Comparison of ENCODE assay signal across 8 mouse cellular contexts in genomic region chr14:74640819-74641381, GRCm38 (mm10). TPM values are rescaled to one million over a fixed set of nuclear protein-coding genes. Genes with fewer than 3 reads are reported as not detected.
DNase-seq lines count a peak whose midpoint lies in the region; ATAC-seq and TF ChIP-seq lines count a peak whose summit lies in the region.

Htr2a (plus strand) TSS chr14:74640840.

- no peaks in the 10 kb centered on the region for H3K36me3 ChIP-seq in spleen, adult 2 months (ENCODE audit: control insufficient read depth, insufficient read depth, low read length)
- no peaks in the 10 kb centered on the region for H3K36me3 ChIP-seq in heart, postnatal 0 days (replicated peaks; ENCODE audit: control insufficient read depth, insufficient read depth, low read length)
- no peaks in the 10 kb centered on the region for H3K36me3 ChIP-seq in limb, embryonic 15.5 days
- H3K36me3 ChIP-seq in neural tube, embryonic 14.5 days (ENCODE audit: control insufficient read depth, insufficient read depth, low read length): no peaks in the 10 kb centered on the region
- H3K36me3 ChIP-seq in thymus, adult 2 months (ENCODE audit: control insufficient read depth, insufficient read depth, low read length): no peaks in the 10 kb centered on the region

- peak within 1 kb of the TSS; percentile 25 for H3K4me3 ChIP-seq in spleen, adult 2 months (ENCODE audit: extremely low read depth, insufficient read depth, insufficient read length)
- peak within 1 kb of the TSS; percentile 51 for H3K4me3 ChIP-seq in heart, postnatal 0 days (ENCODE audit: low read depth, low read length)
- peak within 1 kb of the TSS; percentile 40 for H3K4me3 ChIP-seq in limb, embryonic 15.5 days
- H3K4me3 ChIP-seq in neural tube, embryonic 14.5 days (ENCODE audit: low read depth, low read length): peak within 1 kb of the TSS; percentile 39
- H3K4me3 ChIP-seq in thymus, adult 2 months (ENCODE audit: control insufficient read depth, insufficient read depth, low read length): no peak within 1 kb of the TSS

- H3K9me3 ChIP-seq in heart, postnatal 0 days (replicated peaks; ENCODE audit: control insufficient read depth, low read length): no peaks in the 10 kb centered on the region
- no peaks in the 10 kb centered on the region for H3K9me3 ChIP-seq in limb, embryonic 15.5 days
- H3K9me3 ChIP-seq in neural tube, embryonic 14.5 days (ENCODE audit: control insufficient read depth, low read length): no peaks in the 10 kb centered on the region

- no peaks in the 10 kb centered on the region; the same call in 1 of the 2 replicates for H3K4me1 ChIP-seq in spleen, adult 2 months (ENCODE audit: control insufficient read depth, insufficient read depth, insufficient read length)
- peaks cover 8% of the 10 kb centered on the region for H3K4me1 ChIP-seq in heart, postnatal 0 days (ENCODE audit: control insufficient read depth, insufficient read depth)
- peaks cover 11% of the 10 kb centered on the region for H3K4me1 ChIP-seq in limb, embryonic 15.5 days
- H3K4me1 ChIP-seq in neural tube, embryonic 14.5 days (ENCODE audit: control insufficient read depth, insufficient read depth, low read length): peaks cover 13% of the 10 kb centered on the region; the same call in 1 of the 2 replicates
- peaks cover 4% of the 10 kb centered on the region; the same call in 1 of the 2 replicates for H3K4me1 ChIP-seq in thymus, adult 2 months (replicated peaks; ENCODE audit: control insufficient read depth, insufficient read depth, low read length)

- peak; percentile 6 for DNase-seq in adrenal gland, postnatal 14 days
- no peak for DNase-seq in adrenal gland, adult 2 months
- DNase-seq in spleen, adult 2 months (ENCODE audit: low read depth in 1 of 2, low spot score in 2 of 2): peak in 1 of 2 experiments; percentile 1
- no peak for DNase-seq in spleen, postnatal 36 days (ENCODE audit: low spot score in 2 of 2)
- DNase-seq in heart, postnatal 0 days (ENCODE audit: low spot score): peak; percentile 47
- no peak for DNase-seq in thymus, adult 2 months

- H3K27me3 ChIP-seq in spleen, adult 2 months (ENCODE audit: control insufficient read depth, insufficient read depth, low read length): no peaks in the 10 kb centered on the region; the same call in none of the 2 replicates
- no peaks in the 10 kb centered on the region for H3K27me3 ChIP-seq in heart, postnatal 0 days (ENCODE audit: control insufficient read depth, insufficient read depth, low read length)
- peaks cover 18% of the 10 kb centered on the region for H3K27me3 ChIP-seq in limb, embryonic 15.5 days
- H3K27me3 ChIP-seq in neural tube, embryonic 14.5 days (ENCODE audit: control insufficient read depth, insufficient read depth, low read length): no peaks in the 10 kb centered on the region
- peaks cover 3% of the 10 kb centered on the region; the same call in 1 of the 2 replicates for H3K27me3 ChIP-seq in thymus, adult 2 months (ENCODE audit: control insufficient read depth, insufficient read depth, low read length)

- H3K27ac ChIP-seq in spleen, adult 2 months (ENCODE audit: insufficient read depth, low read length): no peak within 1 kb of the TSS
- 0 out of 2 replicates have a peak within 1 kb of the TSS, but pooled peaks have one; percentile 14 for H3K27ac ChIP-seq in heart, postnatal 0 days (ENCODE audit: low read depth)
- H3K27ac ChIP-seq in limb, embryonic 15.5 days: 0 out of 2 replicates have a peak within 1 kb of the TSS, but pooled peaks have one; percentile 3
- H3K27ac ChIP-seq in neural tube, embryonic 14.5 days (ENCODE audit: low read depth, low read length): no peak within 1 kb of the TSS
- no peak within 1 kb of the TSS for H3K27ac ChIP-seq in thymus, adult 2 months (ENCODE audit: control insufficient read depth, insufficient read depth, low read length)

- TF ChIP-seq CTCF in spleen, adult 2 months (IDR thresholded peaks at IDR 0.05; ENCODE audit: extremely low read depth, insufficient read depth, insufficient read length, insufficient replicate concordance): no peak
- peak; percentile 15; the same call in 1 of the 2 replicates for TF ChIP-seq CTCF in heart, postnatal 0 days (IDR thresholded peaks at IDR 0.05; ENCODE audit: low read depth)
- no peak for TF ChIP-seq CTCF in thymus, adult 2 months (IDR thresholded peaks at IDR 0.05; ENCODE audit: borderline replicate concordance, control insufficient read depth, extremely low read depth, insufficient read depth, low read length, poor library complexity)

- peak within 1 kb of the TSS; percentile 64 for H3K4me2 ChIP-seq in heart, postnatal 0 days (ENCODE audit: low read depth, low read length)
- H3K4me2 ChIP-seq in limb, embryonic 15.5 days: peak within 1 kb of the TSS; percentile 57
- H3K4me2 ChIP-seq in neural tube, embryonic 14.5 days (ENCODE audit: low read depth, low read length): peak within 1 kb of the TSS; percentile 94

- TF ChIP-seq EP300 in heart, postnatal 0 days (IDR thresholded peaks at IDR 0.05; ENCODE audit: low read depth): no peak

- peak within 1 kb of the TSS; percentile 49 for H3K9ac ChIP-seq in heart, postnatal 0 days (replicated peaks; ENCODE audit: low read depth, low read length)
- H3K9ac ChIP-seq in limb, embryonic 15.5 days: peak within 1 kb of the TSS; percentile 21; the same call in 1 of the 2 replicates
- H3K9ac ChIP-seq in neural tube, embryonic 14.5 days (replicated peaks; ENCODE audit: low read depth, low read length): peak within 1 kb of the TSS; percentile 50

- 2% methylated on average over 20 of the region's 20 CpGs for WGBS in spleen, adult 2 months
- under 1% methylated on average over 20 of the region's 20 CpGs for WGBS in heart, postnatal 0 days
- under 1% methylated on average over 20 of the region's 20 CpGs for WGBS in limb, embryonic 15.5 days
- under 1% methylated on average over 20 of the region's 20 CpGs for WGBS in neural tube, embryonic 14.5 days
- WGBS in thymus, adult 2 months: 2% methylated on average over 20 of the region's 20 CpGs

- TF ChIP-seq POLR2A in spleen, adult 2 months (IDR thresholded peaks at IDR 0.05; ENCODE audit: low read depth, low read length): no peak
- no peak for TF ChIP-seq POLR2A in thymus, adult 2 months (IDR thresholded peaks at IDR 0.05; ENCODE audit: control insufficient read depth, extremely low read depth, insufficient read depth, low read length, poor library complexity)

- no peak for ATAC-seq in heart, postnatal 0 days (ENCODE audit: insufficient read depth, low read depth)
- ATAC-seq in limb, embryonic 15.5 days (ENCODE audit: insufficient number of reproducible peaks, low FRiP score, low TSS enrichment, low read depth): no peak
- peak; percentile 50 for ATAC-seq in neural tube, embryonic 14.5 days (ENCODE audit: low read depth)

RNA-seq across cellular contexts. Expression of gene Htr2a, which starts in this region (rescaled TPM):
- 0.11 and 0.26 TPM in 2 replicates for total RNA-seq in adrenal gland, postnatal 14 days (2021)
- under 1 TPM; 0.06 to 0.07 TPM for total RNA-seq in adrenal gland, adult 2 months (2021)
- polyA plus RNA-seq in adrenal gland, adult 2 months (2012; rRNA removed): 0.04 TPM in 1 of 2 replicates, not detected in the other
- polyA plus RNA-seq in spleen, adult 2 months (2012; rRNA removed): 0.19 and 0.25 TPM in 2 replicates
- total RNA-seq in heart, postnatal 0 days (2014; rRNA removed; ENCODE audit: low replicate concordance): 1.1 and 2.0 TPM in 2 replicates
- 0.37 and 0.44 TPM in 2 replicates for polyA plus RNA-seq in heart, postnatal 0 days (2015; fragmentation: Nextera tagmentation; extraction: Ambion mirVana)
- 0.99 and 1.1 TPM in 2 replicates for polyA plus RNA-seq in limb, embryonic 15.5 days (2015; fragmentation: Nextera tagmentation; extraction: Ambion mirVana)
- 5.6 and 7.1 TPM in 2 replicates for polyA plus RNA-seq in neural tube, embryonic 14.5 days (2014; fragmentation: Nextera tagmentation; extraction: Ambion mirVana)
- polyA plus RNA-seq in thymus, adult 2 months (2012; rRNA removed): 0.05 and 0.06 TPM in 2 replicates

Comparison
In these comparisons a context has a peak if more than half of its experiments do, and no peak if none do; other contexts are left out.
1. Peak in DNase-seq in adrenal gland, postnatal 14 days; RNA of the gene not detected or under 1 TPM.
2. H3K27ac ChIP-seq: peak in heart, postnatal 0 days (single experiment) and limb, embryonic 15.5 days (single experiment); none in spleen, adult 2 months (single experiment), neural tube, embryonic 14.5 days (single experiment) and thymus, adult 2 months (single experiment).
3. Peak in every context shown above with its lines, with median percentiles within 50 percentile points of each other: H3K4me2 ChIP-seq and H3K9ac ChIP-seq.